Mouse (Mus musculus): ENCODE data around the gene Spaca7. TPM values are rescaled to one million over a fixed set of nuclear protein-coding genes. Genes with fewer than 3 reads are reported as not detected.
"Not testable (repeated sequence)": the region's sequence is repeated elsewhere in the genome, so short reads cannot be mapped to it uniquely, and the experiment has no call there.

Gene Spaca7
- polyA plus RNA-seq, 1 experiment from 2014 or later, result not detected

DNA sequence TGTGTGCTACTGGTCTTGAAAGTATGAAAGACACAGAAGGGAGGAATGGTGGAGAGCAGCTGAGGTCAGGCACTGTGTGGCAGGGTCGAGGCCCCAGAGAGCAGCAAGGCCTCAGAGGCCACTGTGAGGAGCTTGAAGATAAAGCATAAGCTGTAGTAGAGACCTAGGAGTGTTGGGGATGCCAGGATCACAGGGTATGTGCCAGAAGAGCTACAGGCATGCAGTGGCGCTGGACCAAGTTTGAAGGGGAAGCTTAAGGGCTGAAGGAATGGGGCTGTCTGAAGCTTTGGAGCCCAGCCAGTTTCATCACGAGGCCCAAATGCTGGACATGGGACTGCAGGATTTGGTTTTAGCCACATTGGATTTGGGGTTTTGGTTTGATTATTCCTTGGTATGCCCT lies 44.5 kb downstream of the Spaca7 start:
- H3K27me3 ChIP-seq; H3K9me3 ChIP-seq (replicated peaks); H3K27ac ChIP-seq; H3K9ac ChIP-seq; H3K4me1 ChIP-seq; ATAC-seq (ENCODE audit: low FRiP score); H3K4me3 ChIP-seq; H3K4me2 ChIP-seq (replicated peaks): not testable (repeated sequence)
- peaks cover 52% of the 10 kb centered on the region for H3K36me3 ChIP-seq
- WGBS, result 92% methylated on average over 3 of the region's 3 CpGs

DNA sequence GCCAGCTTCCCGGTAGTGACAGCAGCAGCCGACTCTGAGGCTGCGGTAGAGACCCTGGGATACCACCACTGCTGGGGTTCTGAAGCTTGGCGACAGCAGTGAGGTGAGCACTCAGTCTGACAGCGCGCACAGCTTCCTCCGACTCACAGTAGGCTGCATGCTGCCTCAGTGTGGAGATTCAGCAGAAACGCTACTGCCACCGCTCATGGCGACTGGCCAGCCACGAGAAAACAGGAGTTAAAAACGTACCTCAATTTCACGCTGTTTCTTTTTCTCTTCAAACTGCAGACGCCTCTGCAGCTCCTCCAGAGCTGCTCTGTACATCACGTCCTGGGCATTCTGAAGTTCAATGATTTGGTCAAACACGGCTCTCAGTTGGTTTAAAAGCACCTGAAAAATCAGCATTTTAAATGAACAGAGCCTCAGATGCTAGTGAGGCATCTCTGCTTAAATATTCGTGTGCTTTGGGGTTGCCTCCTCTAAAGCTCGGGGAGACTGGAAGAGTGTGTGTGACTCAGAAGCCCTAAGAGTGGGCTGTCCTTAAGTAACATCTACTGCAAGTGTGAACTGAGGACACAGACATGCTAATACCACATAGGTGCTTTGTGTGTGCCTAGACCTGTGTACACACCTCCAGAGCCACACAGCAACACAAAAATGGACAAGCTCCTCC lies 48.9 kb downstream of the Spaca7 start:
- H3K9ac ChIP-seq, result no peak overlapping the region
- H3K27me3 ChIP-seq, result no peaks in the 10 kb centered on the region
- peaks cover 49% of the 10 kb centered on the region for H3K36me3 ChIP-seq
- ATAC-seq (ENCODE audit: low FRiP score), result no peak
- WGBS, result 89% methylated on average over 18 of the region's 18 CpGs
- H3K4me3 ChIP-seq, result no peak overlapping the region
- no peak overlapping the region for H3K27ac ChIP-seq
- 0 out of 2 replicates have a peak, but pooled peaks cover 2% of the 10 kb centered on the region for H3K9me3 ChIP-seq (replicated peaks)
- H3K4me2 ChIP-seq (replicated peaks), result no peak overlapping the region
- H3K4me1 ChIP-seq, result peaks cover 9% of the 10 kb centered on the region

DNA sequence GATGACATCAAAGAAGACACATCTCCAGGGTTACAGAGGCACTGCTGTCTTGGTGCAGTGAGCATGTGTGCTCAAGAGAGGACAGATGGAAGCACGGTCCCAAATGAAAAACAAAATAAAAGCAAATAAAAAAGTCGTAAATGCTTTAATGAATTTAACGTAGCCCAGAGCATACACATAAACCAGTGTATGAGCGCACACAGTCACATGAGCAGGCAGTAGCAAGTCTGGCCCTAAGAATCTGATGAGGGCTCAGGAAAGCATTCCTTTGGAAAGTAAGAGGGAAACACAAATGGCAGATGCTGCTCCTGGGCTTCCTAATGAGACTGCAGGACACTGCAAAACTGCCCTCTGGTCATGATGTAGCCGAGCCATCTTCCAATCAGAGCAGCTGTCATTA lies 53.1 kb downstream of the Spaca7 start:
- Histone ChIP-seq H3K9ac (no peak overlapping the region), H3K27me3 (no peaks in the 10 kb centered on the region), H3K4me1 (peaks cover 9% of the 10 kb centered on the region), H3K9me3 (replicated peaks) (0 out of 2 replicates have a peak, but pooled peaks cover 2% of the 10 kb centered on the region), H3K4me3 (no peak overlapping the region), H3K36me3 (peaks cover 43% of the 10 kb centered on the region), H3K27ac (no peak overlapping the region), H3K4me2 (replicated peaks) (no peak overlapping the region)
- 85% methylated on average over 5 of the region's 5 CpGs for whole genome bisulfite sequencing
- no peak for ATAC-seq (ENCODE audit: low FRiP score)

DNA sequence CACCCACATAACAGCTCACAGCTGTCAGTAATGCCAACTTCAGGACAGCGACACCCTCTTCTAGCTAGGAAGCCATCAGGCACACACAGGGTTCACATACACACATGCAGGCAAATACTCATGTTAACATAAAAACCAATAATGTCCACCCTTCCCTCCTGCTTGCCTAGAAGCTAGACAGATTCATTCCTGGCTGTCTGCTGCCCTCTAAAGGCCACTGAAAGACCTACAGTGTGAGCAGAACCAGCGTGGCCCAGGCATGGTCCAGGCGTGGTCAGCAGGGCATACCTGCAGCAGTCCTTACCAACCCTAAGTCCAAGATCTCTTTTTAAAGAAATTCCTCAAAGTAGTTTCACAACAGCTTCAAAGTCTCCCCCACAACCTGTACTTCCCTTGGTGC lies 56.2 kb downstream of the Spaca7 start:
- Histone ChIP-seq H3K4me1 (peaks cover 9% of the 10 kb centered on the region), H3K27ac (no peak overlapping the region), H3K36me3 (peaks cover 32% of the 10 kb centered on the region), H3K9ac (no peak overlapping the region), H3K27me3 (no peaks in the 10 kb centered on the region), H3K4me2 (replicated peaks) (no peak overlapping the region), H3K9me3 (replicated peaks) (no peaks in the 10 kb centered on the region), H3K4me3 (no peak overlapping the region)
- ATAC-seq (ENCODE audit: low FRiP score), result no peak; the same call in 1 of the 2 replicates
- WGBS, result 38% methylated on average over 3 of the region's 3 CpGs

DNA sequence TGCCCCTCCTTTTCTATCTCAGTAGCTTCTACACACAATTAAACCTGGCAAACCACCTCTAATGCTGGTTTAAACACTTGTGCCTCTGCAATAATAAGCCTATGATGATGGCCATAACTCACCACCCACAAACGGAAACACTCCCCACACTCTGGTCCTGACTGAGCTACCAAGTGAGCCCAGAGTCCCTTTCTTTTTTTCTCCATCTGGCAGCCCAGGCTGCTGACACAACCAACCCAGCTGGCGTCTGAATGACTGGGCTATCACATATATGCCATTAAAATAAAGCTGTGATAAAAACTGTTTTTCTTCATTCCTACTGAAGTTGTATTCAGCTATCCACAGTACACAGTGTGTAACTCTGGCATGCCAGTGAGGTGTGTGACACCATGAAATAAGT lies 62.5 kb downstream of the Spaca7 start:
- Histone ChIP-seq H3K27me3 (no peaks in the 10 kb centered on the region), H3K4me1 (no peaks in the 10 kb centered on the region), H3K9ac (no peak overlapping the region), H3K9me3 (replicated peaks) (no peaks in the 10 kb centered on the region), H3K4me3 (no peak overlapping the region), H3K4me2 (replicated peaks) (no peak overlapping the region), H3K27ac (no peak overlapping the region), H3K36me3 (peaks cover 80% of the 10 kb centered on the region)
- ATAC-seq (ENCODE audit: low FRiP score), result no peak
- WGBS, result 87% methylated on average over 2 of the region's 2 CpGs

DNA sequence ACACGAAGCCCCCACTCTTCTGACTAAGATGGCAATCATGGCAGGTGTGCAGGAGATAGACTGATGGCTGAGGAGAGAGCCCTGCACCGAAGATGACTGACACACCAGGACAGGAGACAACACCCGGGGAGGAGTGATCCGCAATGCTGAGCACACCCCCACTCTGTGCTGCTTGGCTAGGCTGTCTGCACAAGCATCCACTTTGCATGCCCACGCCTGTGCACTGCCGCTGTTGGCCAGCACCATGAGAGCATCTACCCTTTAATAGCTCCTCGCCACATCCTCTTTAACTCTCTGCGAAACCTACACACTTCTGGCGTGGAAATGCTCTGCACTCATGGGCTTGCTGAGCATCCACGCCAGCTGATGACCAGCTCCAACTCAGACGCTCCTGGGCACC lies 65.6 kb downstream of the Spaca7 start:
- Histone ChIP-seq H3K9ac (no peak overlapping the region), H3K4me2 (replicated peaks) (no peak overlapping the region), H3K27me3 (no peaks in the 10 kb centered on the region), H3K9me3 (replicated peaks) (no peaks in the 10 kb centered on the region), H3K36me3 (peaks cover 67% of the 10 kb centered on the region), H3K4me3 (no peak overlapping the region), H3K4me1 (no peaks in the 10 kb centered on the region), H3K27ac (no peak overlapping the region)
- no peak for ATAC-seq (ENCODE audit: low FRiP score)
- 92% methylated on average over 11 of the region's 11 CpGs for WGBS

DNA sequence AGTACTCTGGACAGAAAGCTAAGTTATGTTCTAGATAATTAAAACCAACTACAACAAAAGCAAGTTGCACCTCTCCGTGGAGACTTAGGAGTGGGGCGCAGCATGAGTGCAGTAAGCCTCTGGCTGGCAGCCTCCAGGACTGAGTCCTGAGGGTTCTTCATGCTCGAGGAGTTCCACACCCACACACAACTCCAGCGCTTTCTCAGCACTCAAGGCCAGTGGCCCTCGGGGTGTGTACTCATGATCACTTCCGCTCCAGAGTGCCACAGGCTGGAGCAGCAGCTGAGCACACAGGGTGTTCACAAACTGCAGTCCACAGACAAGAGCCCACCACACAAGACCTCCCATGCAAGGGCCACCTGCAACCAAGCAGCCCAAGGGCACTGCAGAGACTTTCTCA lies 68.7 kb downstream of the Spaca7 start:
- Histone ChIP-seq H3K36me3 (peaks cover 51% of the 10 kb centered on the region), H3K9me3 (replicated peaks) (no peaks in the 10 kb centered on the region), H3K9ac (no peak overlapping the region), H3K4me3 (no peak overlapping the region), H3K27ac (no peak overlapping the region), H3K27me3 (no peaks in the 10 kb centered on the region), H3K4me2 (replicated peaks) (no peak overlapping the region), H3K4me1 (no peaks in the 10 kb centered on the region)
- no peak for ATAC-seq (ENCODE audit: low FRiP score)
- WGBS, result 96% methylated on average over 6 of the region's 6 CpGs

DNA sequence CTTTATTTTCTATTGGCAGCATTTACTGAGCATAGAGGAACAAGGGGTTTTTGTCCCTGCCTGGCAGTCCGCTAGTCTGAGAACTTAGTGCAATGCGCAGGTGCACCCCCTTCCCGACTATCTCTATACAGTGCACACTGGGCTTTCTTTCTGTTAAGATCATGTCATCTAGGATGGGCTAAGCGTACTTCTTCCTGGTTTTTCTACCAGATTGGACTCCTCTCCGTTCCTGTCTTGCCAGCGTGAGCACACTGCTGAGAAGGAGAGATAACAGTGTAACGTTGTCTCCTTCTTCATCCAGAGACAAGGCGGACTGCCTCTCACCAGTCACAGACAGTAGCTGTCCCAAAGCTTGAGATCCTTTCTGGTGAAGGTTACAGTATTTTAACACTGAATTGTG lies 71.5 kb downstream of the Spaca7 start:
- H3K4me1 ChIP-seq, result no peaks in the 10 kb centered on the region
- no peak overlapping the region for H3K27ac ChIP-seq

DNA sequence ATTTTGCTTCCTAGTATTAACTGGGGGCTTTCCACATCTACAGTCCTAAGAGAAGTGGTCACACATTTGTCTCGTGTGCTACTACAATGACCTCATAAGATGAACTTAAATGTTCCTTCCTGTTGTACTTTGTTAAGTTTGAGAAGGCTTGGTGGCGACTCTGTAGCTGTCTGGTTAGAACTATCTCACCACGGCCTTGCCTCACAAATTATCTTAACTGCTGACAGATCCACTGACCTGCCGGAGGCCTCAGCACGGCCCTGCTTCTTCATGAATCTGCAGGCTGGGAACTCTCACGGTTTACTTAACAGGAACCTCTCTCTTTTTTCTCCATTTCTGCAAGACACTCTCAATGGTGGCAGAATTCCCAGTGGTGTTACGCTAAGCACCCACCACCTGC lies 72.1 kb downstream of the Spaca7 start:
- ATAC-seq (ENCODE audit: low FRiP score), result no peak
- no peak overlapping the region for H3K4me3 ChIP-seq
- H3K27me3 ChIP-seq, result no peaks in the 10 kb centered on the region
- no peaks in the 10 kb centered on the region for H3K4me1 ChIP-seq
- no peak overlapping the region for H3K27ac ChIP-seq
- H3K36me3 ChIP-seq, result peaks cover 44% of the 10 kb centered on the region
- no peaks in the 10 kb centered on the region for H3K9me3 ChIP-seq (replicated peaks)
- H3K4me2 ChIP-seq (replicated peaks), result no peak overlapping the region
- H3K9ac ChIP-seq, result no peak overlapping the region
- WGBS, result 87% methylated on average over 7 of the region's 7 CpGs

More for the DNA sequence above, 71.5 kb downstream of the Spaca7 start:
- Histone ChIP-seq H3K4me2 (replicated peaks) (no peak overlapping the region), H3K9me3 (replicated peaks) (no peaks in the 10 kb centered on the region), H3K27me3 (no peaks in the 10 kb centered on the region), H3K36me3 (peaks cover 44% of the 10 kb centered on the region), H3K9ac (no peak overlapping the region), H3K4me3 (no peak overlapping the region)
- WGBS, result 90% methylated on average over 8 of the region's 8 CpGs
- no peak for ATAC-seq (ENCODE audit: low FRiP score)

DNA sequence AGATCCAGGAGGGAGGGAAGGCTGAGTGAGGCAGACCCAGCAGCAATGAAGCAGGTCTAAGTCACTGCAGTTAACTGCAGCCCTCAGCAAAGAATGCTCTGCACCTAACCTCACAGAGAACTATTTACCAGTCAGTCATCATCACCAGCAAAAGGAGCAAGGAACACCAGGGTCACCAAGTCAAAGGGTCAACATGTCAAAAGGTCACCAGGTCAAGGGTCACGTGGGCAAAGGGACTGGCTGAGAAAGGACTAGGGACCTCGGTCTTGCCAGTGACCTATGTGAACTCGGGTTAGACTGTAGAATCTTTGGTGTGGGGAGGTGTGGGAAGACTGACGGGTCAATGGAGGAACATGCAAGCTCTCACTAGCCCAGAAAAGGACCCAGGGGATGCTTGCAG lies 73.7 kb downstream of the Spaca7 start:
- Histone ChIP-seq H3K36me3 (peaks cover 44% of the 10 kb centered on the region), H3K9me3 (replicated peaks) (no peaks in the 10 kb centered on the region), H3K27me3 (no peaks in the 10 kb centered on the region), H3K27ac (no peak overlapping the region), H3K4me2 (replicated peaks) (no peak overlapping the region), H3K4me1 (no peaks in the 10 kb centered on the region), H3K4me3 (no peak overlapping the region), H3K9ac (no peak overlapping the region)
- no peak for ATAC-seq (ENCODE audit: low FRiP score)
- 43% methylated on average over 4 of the region's 4 CpGs for WGBS

DNA sequence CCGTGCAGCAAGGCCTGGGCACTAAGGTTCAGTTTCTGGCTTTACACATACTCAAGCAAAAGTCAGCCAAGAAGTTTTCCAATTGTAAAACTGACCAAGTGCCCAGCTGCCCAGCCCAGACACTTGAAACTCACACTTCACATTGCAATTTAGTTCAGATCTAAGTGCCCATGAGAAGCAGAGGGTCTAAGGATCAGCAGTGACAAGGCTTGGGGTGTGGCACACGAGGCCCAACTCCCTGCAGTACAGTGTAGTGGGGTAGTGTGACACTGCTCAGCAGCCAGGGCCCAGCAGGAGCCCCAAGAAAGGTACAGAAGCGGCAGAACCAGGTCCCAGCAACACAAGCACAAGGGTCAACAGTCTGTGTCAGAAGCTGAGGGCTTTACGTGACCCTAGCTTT lies 76.1 kb downstream of the Spaca7 start:
- no peak for ATAC-seq (ENCODE audit: low FRiP score)
- Histone ChIP-seq H3K4me1 (no peaks in the 10 kb centered on the region), H3K4me3 (no peak overlapping the region), H3K36me3 (peaks cover 67% of the 10 kb centered on the region), H3K9ac (no peak overlapping the region), H3K9me3 (replicated peaks) (no peaks in the 10 kb centered on the region), H3K4me2 (replicated peaks) (no peak overlapping the region), H3K27me3 (no peaks in the 10 kb centered on the region), H3K27ac (no peak overlapping the region)
- 92% methylated on average over 4 of the region's 4 CpGs for WGBS
